Mouse (Mus musculus): Measurements from ENCODE around the gene Rbm41. TPM values are rescaled to one million over a fixed set of nuclear protein-coding genes. Genes with fewer than 3 reads are reported as not detected.

The Rbm41 gene
- polyA plus RNA-seq, 1 experiment: 12.7 TPM

GRCm38 (mm10) chrX:139870938-139871791, 127.2 kb downstream of the Rbm41 start, which contains the start of gene Morc4:
TSS of gene Morc4 (minus strand) at chrX:139871677.
- no peak within 1 kb of the TSS for H3K27ac ChIP-seq (ENCODE audit: insufficient read depth, low read length)
- TF ChIP-seq POLR2A (IDR thresholded peaks at IDR 0.05; ENCODE audit: low read depth, low read length): peak; percentile 58
- no peak for TF ChIP-seq CTCF (IDR thresholded peaks at IDR 0.05; ENCODE audit: borderline replicate concordance, insufficient read depth, low read length)
- H3K4me1 ChIP-seq (ENCODE audit: control insufficient read depth, insufficient read depth, low read length): no peaks in the 10 kb centered on the region
- H3K4me3 ChIP-seq (ENCODE audit: insufficient read depth, low read length): peak within 1 kb of the TSS; percentile 78

- TF ChIP-seq CTCF (IDR thresholded peaks at IDR 0.05; ENCODE audit: borderline replicate concordance, insufficient read depth, low read length): 0 out of 2 replicates have a peak, but pooled peaks have one; percentile 25
- no peak for TF ChIP-seq POLR2A (IDR thresholded peaks at IDR 0.05; ENCODE audit: low read depth, low read length)
- no peak overlapping the region for H3K27ac ChIP-seq (ENCODE audit: insufficient read depth, low read length)
- peak overlapping the region; percentile 78; the same call in 1 of the 2 replicates for H3K4me3 ChIP-seq (ENCODE audit: insufficient read depth, low read length)
- no peaks in the 10 kb centered on the region for H3K4me1 ChIP-seq (ENCODE audit: control insufficient read depth, insufficient read depth, low read length)
Observed at GRCm38 (mm10) chrX:139870300-139870711, 128.1 kb downstream of the Rbm41 start.

- no peak overlapping the region for H3K4me3 ChIP-seq (ENCODE audit: insufficient read depth, low read length)
- no peak for TF ChIP-seq POLR2A (IDR thresholded peaks at IDR 0.05; ENCODE audit: low read depth, low read length)
- TF ChIP-seq CTCF (IDR thresholded peaks at IDR 0.05; ENCODE audit: borderline replicate concordance, insufficient read depth, low read length): no peak
Observed at GRCm38 (mm10) chrX:139859402-139859801, 139.0 kb downstream of the Rbm41 start.

GRCm38 (mm10) chrX:139854795-139855194, 143.6 kb downstream of the Rbm41 start:
- TF ChIP-seq POLR2A (IDR thresholded peaks at IDR 0.05; ENCODE audit: low read depth, low read length) (no peak), CTCF (IDR thresholded peaks at IDR 0.05; ENCODE audit: borderline replicate concordance, insufficient read depth, low read length) (no peak)
- Histone ChIP-seq H3K4me1 (ENCODE audit: control insufficient read depth, insufficient read depth, low read length) (no peaks in the 10 kb centered on the region), H3K4me3 (ENCODE audit: insufficient read depth, low read length) (no peak overlapping the region), H3K27ac (ENCODE audit: insufficient read depth, low read length) (no peak overlapping the region)

More at GRCm38 (mm10) chrX:139859402-139859801, 139.0 kb downstream of the Rbm41 start:
- H3K27ac ChIP-seq (ENCODE audit: insufficient read depth, low read length): no peak overlapping the region
- no peaks in the 10 kb centered on the region for H3K4me1 ChIP-seq (ENCODE audit: control insufficient read depth, insufficient read depth, low read length)

GRCm38 (mm10) chrX:139841091-139841490, 157.3 kb downstream of the Rbm41 start:
- Histone ChIP-seq H3K4me3 (ENCODE audit: insufficient read depth, low read length) (no peak overlapping the region), H3K4me1 (ENCODE audit: control insufficient read depth, insufficient read depth, low read length) (no peaks in the 10 kb centered on the region), H3K27ac (ENCODE audit: insufficient read depth, low read length) (no peak overlapping the region)
- no peak for TF ChIP-seq CTCF (IDR thresholded peaks at IDR 0.05; ENCODE audit: borderline replicate concordance, insufficient read depth, low read length)
- no peak for TF ChIP-seq POLR2A (IDR thresholded peaks at IDR 0.05; ENCODE audit: low read depth, low read length)

Other genes starting within 250 kb of the Rbm41 start
- gene Ripply1, start 216.2 kb downstream of the Rbm41 start, polyA plus RNA-seq (2011; ENCODE audit: insufficient read length, low read depth, missing spikeins): not detected in 2 replicates
- 0.18 TPM in 1 of 2 replicates, not detected in the other for gene Cldn2, start 197.8 kb downstream of the Rbm41 start, polyA plus RNA-seq (2011; ENCODE audit: insufficient read length, low read depth, missing spikeins)
- 36.4 and 40.4 TPM in 2 replicates for gene Morc4, start 126.9 kb downstream of the Rbm41 start, polyA plus RNA-seq (2011; ENCODE audit: insufficient read length, low read depth, missing spikeins)
- gene Nup62cl, start 64.1 kb upstream of the Rbm41 start, polyA plus RNA-seq (2011; ENCODE audit: insufficient read length, low read depth, missing spikeins): 4.3 and 5.8 TPM in 2 replicates
- not detected in 2 replicates for gene Pih1h3b, start 64.3 kb upstream of the Rbm41 start, polyA plus RNA-seq (2011; ENCODE audit: insufficient read length, low read depth, missing spikeins)